Mouse (Mus musculus) gastrocnemius, postnatal 36 days (tissue): ENCODE data around the gene Dusp22. TPM values are rescaled to one million over a fixed set of nuclear protein-coding genes. Genes with fewer than 3 reads are reported as not detected.

Experiments used
- DNase-seq, 2 experiments: peaks; one replicate each; pipeline ENCODE4 v3.0.0; 2022
- intact Hi-C: fragments of 180-260 bp; cut with DNase I; formaldehyde crosslinking; loops from one replicate; pipeline ENCODE4 v1.15.1; 2025
- long read RNA-seq, 2 experiments: library from polyadenylated mRNA; stranded (forward); transcript quantifications; one replicate each; pipeline ENCODE4 v2.0.0; 2021
- total RNA-seq, 2 experiments: library from RNA; stranded (reverse); gene quantifications; 2 replicates each; pipeline ENCODE4 v1.2.3; 2021

The Dusp22 gene
- 10 to 100 TPM; 43.4 to 43.5 TPM for total RNA-seq
- long read RNA-seq, experiment 1, transcript Dusp22-201 (8 exons, 1,161 nt) = major isoform, 26 of 51 reads
- long read RNA-seq, experiment 1, transcript Dusp22-202 (7 exons, 3,015 nt) = minor isoform, 12 of 51 reads
- long read RNA-seq, experiment 1, partial matches to known transcripts = 4 of 51 reads
- long read RNA-seq, experiment 1, other reads (novel, unspliced or antisense) = 9 of 51 reads
- long read RNA-seq, experiment 2, transcript Dusp22-202 (7 exons, 3,015 nt) = minor isoform, 16 of 55 reads
- long read RNA-seq, experiment 2, transcript Dusp22-201 (8 exons, 1,161 nt) = major isoform, 33 of 55 reads
- long read RNA-seq, experiment 2, partial matches to known transcripts = 2 of 55 reads
- long read RNA-seq, experiment 2, other reads (novel, unspliced or antisense) = 4 of 55 reads

DNA sequence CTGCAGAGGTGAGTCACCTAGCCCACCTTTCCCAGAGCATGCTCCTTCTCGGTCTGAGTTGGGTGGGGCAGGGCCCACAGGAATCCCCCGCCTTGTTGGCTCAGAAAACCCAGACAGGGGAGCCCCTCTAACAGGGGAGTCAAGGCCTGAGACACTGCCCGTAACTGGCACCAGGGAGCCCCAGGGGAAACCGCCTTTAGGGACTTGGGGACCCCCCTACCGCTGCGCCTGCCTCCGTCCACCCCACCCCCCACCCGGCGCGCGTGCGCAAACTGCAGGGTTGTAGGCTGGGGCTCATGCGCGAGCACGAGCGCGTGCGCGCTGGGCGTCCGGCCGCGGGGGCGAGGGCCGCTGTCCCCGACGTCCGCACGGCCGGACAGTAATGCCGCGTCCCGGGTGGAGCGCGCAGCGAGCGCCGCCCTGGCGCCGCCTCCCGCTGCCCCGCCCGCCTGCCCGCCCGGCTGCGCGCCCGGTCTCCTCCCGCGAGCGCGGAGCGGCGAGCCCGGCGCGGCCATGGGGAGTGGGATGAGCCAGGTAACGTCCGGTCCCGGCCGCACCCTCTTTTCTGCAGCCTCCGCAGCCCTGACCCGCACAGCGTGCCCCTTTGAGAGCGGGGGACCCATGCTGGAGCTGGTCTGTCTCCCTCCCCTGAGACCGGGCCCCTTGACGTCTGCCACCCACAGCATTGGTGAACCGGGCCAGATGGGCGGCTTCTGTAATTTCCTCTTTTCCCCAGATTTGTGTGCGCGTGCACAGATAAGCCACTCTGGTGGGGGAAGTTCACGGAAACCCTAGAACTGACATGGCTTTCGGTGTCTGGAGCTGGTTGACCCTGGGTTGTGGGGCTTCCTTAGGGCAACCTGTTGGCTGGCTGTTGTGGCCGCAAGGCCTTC is at the start of gene Dusp22:
TSS of gene Dusp22 (plus strand) at position 387 of the 893 bp plus-strand sequence.
- DNase-seq = peak; percentile 83 to 84
- intact Hi-C loops = no loop called here

DNA sequence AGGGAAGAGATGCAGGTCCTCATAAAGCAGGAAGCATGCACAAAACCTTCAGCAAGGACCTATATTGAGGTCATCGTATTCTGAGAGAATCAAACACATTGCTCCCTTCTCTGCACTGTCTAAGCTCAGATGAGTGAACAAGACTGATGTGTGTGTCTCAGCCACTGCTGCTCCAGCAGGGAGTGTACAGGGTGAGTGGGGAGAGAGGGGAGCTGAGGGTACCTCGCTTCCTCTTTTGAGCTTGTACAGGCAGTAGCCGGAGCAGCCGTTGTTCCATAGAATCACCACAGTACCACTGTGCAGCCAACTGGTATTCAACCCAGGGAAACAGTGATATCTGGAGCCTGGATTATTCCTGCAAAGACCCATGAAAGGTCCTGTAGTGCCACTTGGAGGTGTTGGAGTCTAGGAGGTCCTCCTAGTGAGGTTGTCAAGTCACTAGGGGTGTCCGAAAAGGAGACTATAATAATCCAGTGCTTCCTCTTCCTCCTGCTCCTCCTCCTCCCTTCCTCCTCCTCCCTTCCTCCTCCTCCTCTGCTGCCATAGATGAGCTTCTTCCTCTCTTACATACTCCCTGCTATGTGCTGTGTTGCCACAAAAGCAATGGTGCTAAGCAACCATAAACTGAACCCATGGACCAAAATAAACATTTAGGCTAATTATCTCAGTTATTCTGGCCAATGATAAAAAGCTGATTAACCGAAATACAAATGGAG is 47.6 kb upstream of the Dusp22 start:
- intact Hi-C loops = no loop called here
- no peak for DNase-seq

DNA sequence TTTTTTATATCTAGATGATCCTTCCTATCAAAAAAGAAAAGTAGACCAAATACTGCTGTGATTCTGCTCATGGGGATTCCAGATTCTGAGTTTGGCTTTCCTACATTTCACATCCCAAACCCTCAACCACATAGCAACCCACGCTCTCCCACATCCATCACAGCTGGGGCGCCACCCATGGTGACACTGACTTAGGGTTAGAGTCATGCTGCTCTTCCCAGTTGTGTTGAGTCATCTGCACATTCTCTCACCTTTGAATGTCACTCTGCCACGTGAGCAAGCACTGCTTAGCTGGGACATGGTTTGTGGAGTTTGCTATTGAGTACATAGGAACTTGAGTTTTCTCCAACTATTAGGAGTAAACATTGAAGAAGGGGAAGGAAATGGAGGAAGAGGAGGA is 40.1 kb upstream of the Dusp22 start:
- DNase-seq = no peak

DNA sequence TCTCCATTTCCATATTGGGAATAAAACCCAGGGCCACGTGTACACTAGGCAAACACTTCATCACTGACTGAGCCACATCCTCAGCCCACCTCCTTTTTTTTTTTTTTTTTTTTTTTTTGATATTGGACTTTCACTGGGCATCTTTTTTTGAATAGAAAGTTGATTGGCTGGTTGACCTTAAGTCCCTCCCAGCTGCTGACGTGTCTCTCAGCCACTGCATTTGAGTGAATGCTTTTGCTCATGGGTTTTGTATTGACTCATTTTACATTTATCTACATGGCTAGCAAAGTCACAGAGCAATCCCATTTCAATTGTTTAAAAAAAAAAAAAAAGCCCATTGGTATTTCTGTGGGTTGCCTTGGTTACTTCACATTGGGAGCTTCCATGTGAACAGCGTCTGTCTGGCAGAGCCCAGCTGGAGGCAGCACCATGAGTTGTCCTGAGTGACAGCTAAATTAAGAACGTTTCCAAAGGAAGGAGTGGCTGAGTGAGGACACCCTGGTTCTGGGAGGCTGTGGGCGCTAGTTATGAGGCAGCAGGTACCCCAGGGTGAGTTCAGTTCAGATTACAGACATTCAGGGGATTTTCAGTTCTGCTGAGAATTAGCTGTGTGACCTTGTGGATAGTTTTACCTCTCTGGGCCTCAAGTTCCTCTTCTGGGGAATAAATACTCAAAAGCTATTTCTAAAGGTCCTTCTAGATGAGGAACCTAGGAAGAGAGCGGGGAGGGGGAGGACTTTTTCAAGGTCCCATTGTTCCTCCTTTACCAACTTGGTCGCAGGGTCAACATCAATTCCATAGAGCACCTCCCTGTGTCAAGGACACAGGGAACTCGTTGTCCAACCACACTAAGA is 31.4 kb upstream of the Dusp22 start:
- no peak for DNase-seq
- intact Hi-C loops = no loop called here

More for the DNA sequence above, 40.1 kb upstream of the Dusp22 start:
- intact Hi-C loops = no loop called here

DNA sequence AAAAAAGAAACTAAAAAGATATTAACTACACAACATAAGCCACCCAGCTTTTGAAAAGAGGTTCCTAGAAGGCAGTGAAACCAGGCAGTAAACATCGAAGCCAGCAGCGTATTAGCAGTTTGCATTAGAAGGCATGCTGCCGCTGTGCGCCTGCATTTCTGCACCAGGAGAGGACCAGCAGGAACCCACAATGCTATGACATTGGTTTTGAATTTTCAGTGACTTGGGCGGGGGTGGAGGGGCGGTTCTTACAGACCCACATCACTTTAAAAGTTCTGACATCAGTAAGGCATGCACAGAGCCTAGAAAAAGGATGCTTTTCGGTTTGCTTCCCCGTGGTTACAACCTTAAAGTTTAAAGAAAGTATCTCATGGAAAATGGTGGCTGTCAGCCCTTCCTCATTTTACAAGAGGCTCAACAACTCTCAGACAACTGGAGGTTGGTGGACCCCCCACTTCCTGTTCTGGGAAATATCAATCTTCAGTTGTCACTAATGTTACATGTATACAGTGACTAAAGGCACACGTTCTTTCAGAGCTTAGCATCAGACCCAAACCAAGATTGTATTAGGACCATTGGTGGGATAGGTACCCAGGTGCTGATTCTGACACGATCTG is 29.9 kb upstream of the Dusp22 start:
- no peak for DNase-seq
- intact Hi-C loops = no loop called here

DNA sequence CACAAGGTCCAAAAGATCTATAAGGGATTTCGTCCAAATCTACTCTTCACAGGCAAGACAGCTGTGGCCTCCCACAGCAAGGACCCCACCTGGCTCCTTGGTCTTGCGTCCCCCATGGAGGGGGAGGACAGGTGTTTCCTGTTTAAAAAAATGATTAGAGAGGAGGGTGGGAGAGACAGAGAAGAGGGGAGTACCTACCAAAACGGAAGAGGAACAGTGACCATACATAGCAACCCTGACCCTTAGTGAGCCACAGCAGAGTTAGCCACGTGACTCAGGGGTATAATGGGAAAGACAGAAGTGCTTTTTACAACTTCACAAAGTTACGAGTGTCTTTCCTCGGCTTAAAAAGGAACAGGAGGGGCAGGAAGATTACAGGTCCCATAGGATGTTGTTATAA is 26.8 kb upstream of the Dusp22 start:
- DNase-seq = no peak

DNA sequence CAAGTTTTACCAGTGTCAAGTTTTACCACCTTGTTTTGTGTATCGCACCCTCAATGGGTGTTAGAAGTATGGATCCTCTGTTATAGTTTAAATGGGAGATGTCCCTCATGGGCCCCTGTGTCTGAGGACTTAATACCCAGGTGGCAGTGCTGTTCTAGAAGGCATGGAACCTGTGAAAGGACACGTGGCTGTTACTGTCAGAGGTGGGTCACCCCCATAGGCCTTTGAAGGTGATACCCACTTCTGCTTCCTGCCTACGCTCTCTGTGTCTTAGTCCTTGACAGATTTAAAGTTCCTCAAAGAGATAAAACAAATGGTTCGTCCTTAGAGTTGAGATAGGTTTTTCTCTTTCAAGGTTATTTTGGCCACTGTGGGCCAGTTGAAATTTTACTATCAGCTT is 23.3 kb upstream of the Dusp22 start:
- no peak for DNase-seq
- intact Hi-C loops = no loop called here

More for the DNA sequence above, 26.8 kb upstream of the Dusp22 start:
- intact Hi-C loops = no loop called here

DNA sequence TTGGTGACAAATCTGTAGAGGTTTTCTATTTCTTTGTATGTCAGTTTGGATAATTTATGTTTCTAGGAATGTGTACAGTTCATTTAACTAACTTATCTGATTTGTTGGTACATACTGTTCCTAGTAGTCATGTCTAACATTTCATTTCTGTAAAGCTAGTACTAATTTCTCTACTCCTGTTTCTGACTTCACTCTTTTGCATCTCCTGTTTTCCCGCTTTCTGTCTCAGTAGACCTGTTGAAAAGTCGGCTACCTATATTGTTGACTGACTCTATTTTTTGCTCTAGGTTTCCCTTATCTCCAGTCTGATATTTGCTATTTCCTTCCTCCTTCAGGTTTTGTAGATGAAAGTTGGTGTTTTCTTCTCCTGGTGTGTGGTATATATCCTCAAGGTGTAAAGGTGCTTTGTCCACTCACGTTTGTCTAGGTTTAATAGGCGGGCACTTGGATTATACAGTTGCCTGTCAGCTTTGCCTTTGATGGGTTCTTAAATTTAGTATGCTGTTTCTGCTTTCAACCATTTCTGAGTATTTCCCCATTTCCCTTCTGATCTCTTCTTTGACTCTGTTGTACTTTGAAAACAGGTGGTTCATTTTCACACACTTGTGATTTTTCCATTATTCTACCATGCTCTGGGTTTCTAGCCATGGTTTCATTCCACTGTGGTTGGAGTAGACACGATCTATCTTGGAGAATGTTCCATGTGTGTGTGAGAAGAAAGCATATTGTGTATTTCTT is 21.3 kb upstream of the Dusp22 start:
- no peak for DNase-seq
- intact Hi-C loops = no loop called here

DNA sequence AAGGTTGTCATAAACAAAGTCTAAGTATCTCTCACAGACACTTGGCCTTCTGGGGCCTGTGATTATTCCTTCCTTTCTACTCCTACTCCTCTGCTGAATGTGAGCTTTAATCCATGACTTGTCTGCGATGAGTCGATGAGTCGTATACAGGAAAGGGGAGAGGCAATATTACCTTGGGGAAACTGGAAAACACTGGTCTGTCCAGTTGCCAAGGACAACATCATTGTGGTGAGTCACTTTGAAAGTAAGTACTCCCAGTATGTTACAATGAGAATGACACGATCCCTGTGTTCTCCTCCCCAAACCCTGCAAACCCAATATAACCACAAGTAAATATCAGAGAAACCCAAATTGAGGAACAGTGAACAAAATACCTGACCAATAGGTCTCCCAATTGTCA is 17.7 kb upstream of the Dusp22 start:
- no peak for DNase-seq
- intact Hi-C loops = no loop called here

DNA sequence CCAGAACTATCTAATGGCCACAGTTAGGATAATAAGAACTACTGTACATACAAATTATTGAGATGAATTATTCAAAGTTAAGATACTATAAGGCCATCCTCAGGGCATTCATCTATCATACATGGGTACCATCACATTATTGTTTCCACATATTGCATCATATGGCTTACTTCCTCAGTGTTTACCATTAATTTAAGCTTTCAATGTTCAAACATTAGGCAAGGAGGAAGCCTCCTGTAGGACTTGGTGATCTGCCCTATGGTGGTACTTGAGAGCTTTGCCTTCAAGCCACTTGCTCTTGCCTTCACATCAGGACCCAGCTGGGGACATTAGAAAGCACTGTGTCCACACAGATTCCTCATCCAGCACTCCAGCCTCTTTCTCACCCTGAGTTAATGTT is 11.3 kb upstream of the Dusp22 start:
- no peak for DNase-seq
- intact Hi-C loops = no loop called here

DNA sequence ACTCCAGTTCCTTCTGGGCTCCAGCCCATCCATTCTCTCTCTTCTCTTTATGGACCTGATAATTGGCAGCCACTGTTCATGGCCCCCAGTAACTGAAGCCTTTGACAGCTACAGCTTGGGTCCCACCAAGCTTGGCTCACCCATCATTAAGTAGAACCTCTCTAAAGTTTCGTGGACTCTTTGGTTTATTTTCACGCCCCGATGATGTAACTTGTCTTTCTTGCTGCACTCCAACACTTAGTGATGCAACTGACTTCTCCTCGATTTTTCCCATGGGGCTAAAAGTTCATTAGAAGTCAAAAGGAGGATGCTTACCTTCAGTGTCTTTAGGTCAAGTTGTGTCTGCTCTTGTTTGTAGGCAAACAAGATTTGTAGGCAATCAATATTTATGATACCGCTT is 10.6 kb upstream of the Dusp22 start:
- intact Hi-C loops = no loop called here

DNA sequence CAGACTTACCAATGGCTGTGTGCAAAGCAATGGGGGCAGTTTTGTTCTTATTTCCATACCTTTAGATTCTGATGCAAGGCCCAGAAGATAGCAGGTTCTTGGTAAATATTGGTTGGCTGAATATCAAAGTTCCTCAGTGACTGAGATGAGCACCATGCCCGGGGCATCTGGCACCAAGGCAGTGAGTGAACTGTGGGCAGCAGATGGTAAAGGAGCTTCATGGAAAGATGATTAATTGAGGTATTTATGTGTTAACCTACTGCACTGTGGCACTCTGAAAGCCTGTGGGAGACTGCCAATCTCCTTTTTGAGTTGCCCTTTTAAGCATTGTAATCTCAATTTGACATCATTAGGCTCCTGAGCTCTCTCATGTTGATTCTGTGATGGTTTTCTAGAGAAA is 9.1 kb upstream of the Dusp22 start:
- intact Hi-C loops = no loop called here
- no peak for DNase-seq

More for the DNA sequence above, 10.6 kb upstream of the Dusp22 start:
- no peak for DNase-seq

DNA sequence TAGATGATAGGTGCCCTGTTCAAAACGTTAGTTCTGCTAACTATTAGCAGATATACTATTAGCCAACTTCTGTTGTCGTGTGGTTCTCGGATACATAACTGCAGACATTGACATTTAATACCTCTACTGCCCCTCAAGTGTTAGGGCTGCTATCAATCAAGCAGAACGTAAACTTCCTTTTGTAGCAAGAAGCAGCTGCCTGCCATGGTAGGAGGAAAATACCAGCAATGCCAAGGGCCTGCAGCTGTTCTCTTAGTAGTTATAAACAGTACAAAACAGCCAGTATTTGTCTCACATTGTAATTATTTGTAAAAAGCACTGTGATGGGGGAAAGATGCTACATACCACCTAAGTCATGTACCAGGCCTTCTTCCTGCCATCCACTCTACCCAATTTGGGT is 6.7 kb upstream of the Dusp22 start:
- no peak for DNase-seq
- intact Hi-C loops = no loop called here

DNA sequence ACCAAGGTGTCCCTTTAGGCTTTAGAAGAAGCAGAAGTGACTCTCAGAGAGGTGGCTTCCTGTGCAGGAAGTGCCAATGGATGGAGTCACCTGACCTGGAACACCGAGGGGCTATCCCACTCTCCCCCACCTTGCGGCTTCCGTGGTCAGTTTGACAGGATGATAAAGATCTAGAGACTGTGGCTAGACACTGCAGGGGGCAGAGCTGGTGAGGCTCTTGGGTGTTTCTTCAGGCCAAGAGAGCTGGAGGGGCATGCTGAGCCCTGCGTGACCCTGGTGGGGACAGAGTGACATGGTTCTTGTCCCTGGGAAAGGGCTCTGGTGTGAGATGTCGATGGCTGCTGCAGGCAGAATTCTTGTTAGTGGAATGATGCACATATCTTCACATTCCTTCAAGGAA is 5.3 kb upstream of the Dusp22 start:
- intact Hi-C loops = no loop called here
- DNase-seq = no peak

DNA sequence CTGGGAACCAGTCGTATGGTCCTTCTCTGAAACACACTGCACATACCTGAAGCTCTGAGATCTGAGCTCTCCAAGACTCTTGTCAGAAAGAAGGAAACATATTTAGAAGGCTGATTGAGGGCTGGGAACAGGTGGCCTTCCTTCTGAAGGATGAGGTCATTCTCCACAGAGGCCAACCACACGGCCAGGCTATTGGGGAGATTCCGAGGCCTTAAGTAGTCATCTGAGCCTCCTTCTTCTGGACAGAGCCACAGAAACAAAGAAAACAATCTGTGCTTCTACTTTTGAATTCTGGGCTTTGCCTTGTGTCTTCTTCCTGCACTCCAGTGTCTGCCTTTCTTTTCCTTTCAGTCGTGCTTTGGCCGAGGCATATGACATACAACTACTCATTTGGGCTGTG is 2.9 kb upstream of the Dusp22 start:
- DNase-seq = no peak
- intact Hi-C loops = no loop called here

DNA sequence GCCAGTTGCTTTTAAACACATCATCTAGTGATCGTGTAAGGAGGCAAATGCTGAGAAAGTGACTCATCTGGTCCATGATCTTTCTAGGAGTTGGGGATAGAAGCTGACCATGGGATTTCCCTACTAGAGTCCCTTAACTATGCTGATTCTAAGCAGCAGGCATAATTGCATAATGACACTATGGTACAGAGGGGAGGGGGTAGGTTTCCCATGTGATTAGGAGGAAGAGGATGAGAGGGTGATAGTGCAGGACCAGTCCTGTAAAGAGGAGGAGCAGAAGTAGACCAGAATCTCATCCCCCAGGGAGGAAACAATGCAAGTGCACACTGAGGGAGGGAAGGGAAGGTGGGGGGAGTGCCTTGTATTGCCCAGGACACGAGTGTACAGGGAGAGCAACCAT is 2.0 kb upstream of the Dusp22 start:
- DNase-seq = no peak
- intact Hi-C loops = no loop called here

DNA sequence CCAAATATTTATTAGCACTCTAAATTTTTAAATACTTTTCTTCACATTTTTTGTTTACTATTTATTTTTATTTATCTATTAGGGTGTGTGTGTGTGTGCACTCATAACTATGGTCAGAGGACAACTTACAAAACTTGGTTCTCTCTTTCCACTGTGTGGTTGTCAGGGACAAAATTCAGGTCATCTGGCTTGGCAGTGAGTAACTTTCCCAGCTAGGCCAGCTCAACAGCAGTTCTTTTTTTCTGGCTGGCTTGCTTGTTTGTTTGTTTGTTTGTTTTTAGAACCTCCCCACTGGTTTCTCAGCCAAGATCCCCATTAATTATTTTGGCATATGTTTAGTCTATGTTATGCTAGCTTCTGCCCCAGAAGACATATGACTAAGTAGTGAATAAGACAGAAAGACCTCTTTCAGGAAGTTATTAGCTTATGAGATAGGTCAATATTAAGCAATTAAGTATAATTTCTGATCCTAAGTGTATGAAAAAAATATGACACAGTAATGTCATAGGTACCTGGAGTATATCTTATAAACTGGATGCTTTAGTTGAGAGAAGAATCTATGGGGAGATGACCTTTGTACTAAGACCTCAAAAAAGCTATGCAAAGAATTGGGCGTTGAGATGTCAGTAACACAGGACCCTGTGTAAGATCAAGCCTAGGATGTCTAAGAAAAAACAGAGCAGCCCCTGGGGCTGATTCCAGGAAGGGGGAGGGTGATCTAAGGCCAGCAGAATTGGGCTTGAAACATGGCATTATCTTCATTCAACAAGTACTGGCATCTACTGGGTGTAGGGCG is 1.4 kb upstream of the Dusp22 start:
- intact Hi-C loops = no loop called here

DNA sequence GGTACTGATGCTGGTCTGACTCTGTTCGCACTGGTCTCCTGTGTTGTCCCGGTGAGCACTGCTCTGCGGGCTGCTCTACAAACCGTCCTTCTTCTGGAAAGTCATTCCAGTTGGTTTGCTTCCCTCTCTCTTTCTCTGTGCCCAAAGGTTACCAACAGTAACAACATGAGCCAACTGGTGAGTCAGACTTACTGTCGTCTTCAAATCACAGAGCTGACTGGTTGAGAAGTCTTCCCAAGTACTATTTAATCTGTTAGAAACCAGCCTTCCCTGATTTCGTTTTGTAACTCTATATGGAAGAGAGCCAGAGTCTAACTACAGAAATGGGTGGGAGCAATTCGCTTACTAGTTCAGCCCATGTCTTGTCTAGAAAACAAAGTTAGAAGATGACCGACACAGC is 5.5 kb downstream of the Dusp22 start:
- intact Hi-C loops = no loop called here
- no peak for DNase-seq

More for the DNA sequence above, 1.4 kb upstream of the Dusp22 start:
- DNase-seq = no peak
